15 mouse cellular contexts compared by ENCODE assay signal in genomic region chr8:120686576-120686975, GRCm38 (mm10). TPM values are rescaled to one million over a fixed set of nuclear protein-coding genes. Genes with fewer than 3 reads are reported as not detected.
"Had no signal": no experiment of that assay in that cellular context is flagged by ENCODE, and none has a peak within 500 bp of the region (broad histone marks: within the 10 kb centered on the region; RNA-seq: fewer than 3 reads in every experiment).

No protein-coding gene starts in this region.

- H3K4me3 ChIP-seq: limb, embryonic 12.5 days; midbrain, embryonic 10.5 days; myocyte; neural tube, embryonic 15.5 days had no signal

- H3K9me3 ChIP-seq: limb, embryonic 12.5 days; midbrain, embryonic 10.5 days; neural tube, embryonic 15.5 days had no signal

- H3K36me3 ChIP-seq: limb, embryonic 12.5 days; midbrain, embryonic 10.5 days; neural tube, embryonic 15.5 days had no signal

- H3K4me1 ChIP-seq: neural tube, embryonic 15.5 days had no signal

- H3K27ac ChIP-seq: kidney, postnatal 0 days; limb, embryonic 12.5 days; neural tube, embryonic 15.5 days had no signal

- H3K27me3 ChIP-seq: neural tube, embryonic 15.5 days had no signal

- DNase-seq: kidney, adult 9 months; kidney, postnatal 36 days; lung, adult 2 months; midbrain, embryonic 14.5 days; right cerebral cortex, adult 18-20 months; right cerebral cortex, postnatal 25 days; thymus, adult 18-20 months; thymus, postnatal 14 days had no signal

RNA-seq across cellular contexts. Expression of gene Gm27021, which starts 18.7 kb away (rescaled TPM):
- total RNA-seq: liver, adult 2 months had no signal
- polyA plus RNA-seq: liver, adult 2 months; small intestine, adult 2 months had no signal

RNA-seq across cellular contexts. Expression of gene Irf8, which starts 49.6 kb away (rescaled TPM):
- polyA plus RNA-seq: myocyte had no signal
